Mouse (Mus musculus): Measurements from ENCODE around the gene Rhox4c.
"Not testable (repeated sequence)": the region's sequence is repeated elsewhere in the genome, so short reads cannot be mapped to it uniquely, and the experiment has no call there.

The Rhox4c gene

DNA sequence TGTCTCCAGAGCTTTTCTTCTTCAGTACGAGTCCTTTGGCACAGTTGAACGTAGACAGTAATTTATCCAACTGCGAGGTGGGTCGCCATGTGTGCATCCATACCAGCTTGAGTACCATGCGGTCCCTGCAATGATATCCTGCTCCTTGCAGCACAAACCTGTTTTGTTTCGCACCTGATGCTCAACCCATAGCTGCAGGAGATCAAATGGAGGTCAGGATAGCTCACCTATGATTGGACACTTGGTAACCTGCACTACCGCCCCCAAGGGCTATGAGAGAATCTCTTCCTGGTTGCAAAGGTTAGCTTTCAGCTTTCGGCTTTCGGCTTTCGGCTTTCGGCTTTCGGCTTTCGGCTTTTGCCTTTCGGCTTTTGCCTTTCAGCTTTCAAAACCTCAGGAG lies at the start of gene Rhox4c:
Gene Rhox4c, plus strand, starts transcription at position 301 of the 400 bp plus-strand sequence.
- not testable (repeated sequence) for H3K36me3 ChIP-seq (ENCODE audit: control insufficient read depth, insufficient read depth, low read length, poor library complexity, severe bottlenecking)

GRCm38 (mm10) chrX:37432194-37432593 lies 47.9 kb upstream of the Rhox4c start, which contains the start of gene Rhox4b:
Gene Rhox4b, plus strand, starts transcription at chrX:37432494.
- H3K36me3 ChIP-seq (ENCODE audit: control insufficient read depth, insufficient read depth, low read length, poor library complexity, severe bottlenecking); DNase-seq (ENCODE audit: low read depth, low spot score); H3K27me3 ChIP-seq (ENCODE audit: control insufficient read depth, insufficient read depth, low read length, poor library complexity, severe bottlenecking): not testable (repeated sequence)

More for the DNA sequence above, at the start of gene Rhox4c:
- not testable (repeated sequence) for H3K27me3 ChIP-seq (ENCODE audit: control insufficient read depth, insufficient read depth, low read length, poor library complexity, severe bottlenecking); DNase-seq (ENCODE audit: low read depth, low spot score)

GRCm38 (mm10) chrX:37453380-37453779 lies 26.8 kb upstream of the Rhox4c start, which contains the start of gene Rhox2c:
Gene Rhox2c, plus strand, starts transcription at chrX:37453680.
- not testable (repeated sequence) for H3K36me3 ChIP-seq (ENCODE audit: control insufficient read depth, insufficient read depth, low read length, poor library complexity, severe bottlenecking); DNase-seq (ENCODE audit: low read depth, low spot score)

DNA sequence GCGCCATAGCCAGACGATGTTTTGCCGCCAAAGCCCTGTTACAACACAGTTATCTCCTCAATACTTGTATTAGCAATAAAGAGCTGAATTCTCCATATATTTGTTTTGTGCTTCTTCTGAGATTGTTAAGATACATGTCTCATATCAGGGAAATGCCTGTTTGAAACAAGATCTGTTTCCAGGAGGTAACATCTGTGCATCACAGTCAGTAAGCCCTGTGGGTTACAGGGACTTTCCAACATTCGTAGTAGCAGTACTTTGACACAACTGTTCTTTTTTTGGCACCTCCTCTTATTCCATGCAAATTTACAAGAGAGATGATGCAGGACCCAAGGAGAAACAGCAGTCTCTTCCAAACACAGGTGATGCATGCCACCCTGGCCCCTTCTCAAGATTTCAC lies 21.9 kb upstream of the Rhox4c start, which contains the start of gene Rhox3c:
Gene Rhox3c, plus strand, starts transcription at position 301 of the 400 bp plus-strand sequence.
- H3K36me3 ChIP-seq (ENCODE audit: control insufficient read depth, insufficient read depth, low read length, poor library complexity, severe bottlenecking); DNase-seq (ENCODE audit: low read depth, low spot score); H3K27me3 ChIP-seq (ENCODE audit: control insufficient read depth, insufficient read depth, low read length, poor library complexity, severe bottlenecking): not testable (repeated sequence)

More at GRCm38 (mm10) chrX:37453380-37453779, 26.8 kb upstream of the Rhox4c start, which contains the start of gene Rhox2c:
- H3K27me3 ChIP-seq (ENCODE audit: control insufficient read depth, insufficient read depth, low read length, poor library complexity, severe bottlenecking) = not testable (repeated sequence)

- not testable (repeated sequence) for DNase-seq (ENCODE audit: low read depth, low spot score); H3K36me3 ChIP-seq (ENCODE audit: control insufficient read depth, insufficient read depth, low read length, poor library complexity, severe bottlenecking); H3K27me3 ChIP-seq (ENCODE audit: control insufficient read depth, insufficient read depth, low read length, poor library complexity, severe bottlenecking)
Observed at GRCm38 (mm10) chrX:37514059-37514458, 33.9 kb downstream of the Rhox4c start, which contains the start of gene Rhox4d. Gene Rhox4d, plus strand, starts transcription at chrX:37514359.

DNA sequence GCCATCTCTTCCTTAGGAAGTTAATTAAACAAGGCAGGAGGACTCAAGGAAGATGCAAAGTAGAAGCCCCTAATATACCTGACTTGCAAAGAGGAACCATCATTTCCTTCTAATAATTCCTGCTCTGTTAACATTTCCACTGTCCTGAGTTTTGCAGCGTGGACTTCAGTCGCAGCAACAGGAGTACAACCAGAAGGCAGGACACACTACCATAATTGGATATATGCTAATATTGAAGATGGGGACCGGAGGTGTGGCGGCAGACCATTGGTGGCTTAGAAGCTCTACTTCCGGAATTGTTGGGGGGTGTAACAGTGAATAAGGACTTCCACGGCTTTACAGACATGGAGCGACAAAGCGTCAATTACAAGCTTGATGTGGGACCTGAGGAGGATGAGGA lies 50.0 kb downstream of the Rhox4c start, which contains the start of gene Rhox2e:
Gene Rhox2e, plus strand, starts transcription at position 301 of the 400 bp plus-strand sequence.
- not testable (repeated sequence) for DNase-seq (ENCODE audit: low read depth, low spot score); H3K27me3 ChIP-seq (ENCODE audit: control insufficient read depth, insufficient read depth, low read length, poor library complexity, severe bottlenecking); H3K36me3 ChIP-seq (ENCODE audit: control insufficient read depth, insufficient read depth, low read length, poor library complexity, severe bottlenecking)
